Mouse (Mus musculus) ES-E14 (cell line): ENCODE data around the gene Trappc10. TPM values are rescaled to one million over a fixed set of nuclear protein-coding genes. Genes with fewer than 3 reads are reported as not detected.

Experiments
- DNase-seq: peaks from one replicate; pipeline ENCODE4 v3.0.0-alpha.2; 2013; ENCODE audit warnings: low read depth, low spot score
- H3K27ac ChIP-seq: 2 replicates; pipeline ENCODE4 v1.5.1; 2012; ENCODE audit warnings: low read depth, mild to moderate bottlenecking, low read length, moderate library complexity, mixed read lengths; ENCODE audit not compliant: poor library complexity, insufficient read depth, severe bottlenecking
- H3K36me3 ChIP-seq: 2 replicates; pipeline ENCODE4 v1.6.1; 2012; ENCODE audit warnings: mild to moderate bottlenecking, low read length, moderate library complexity, mixed read lengths; ENCODE audit not compliant: control insufficient read depth, poor library complexity, insufficient read depth, severe bottlenecking
- H3K4me1 ChIP-seq, 2 experiments: fragments of 150-350 bp in 1 of 2; sonication (generic) in 1 of 2; 2 replicates each; pipeline ENCODE4 v1.6.1; 2012; ENCODE audit warnings: low read length in 2 of 2, mild to moderate bottlenecking in 1 of 2, mixed read lengths in 1 of 2; ENCODE audit not compliant: control insufficient read depth in 2 of 2, insufficient read depth in 2 of 2, poor library complexity in 1 of 2
- H3K4me3 ChIP-seq, 2 experiments: fragments of 150-350 bp in 1 of 2; sonication (generic) in 1 of 2; 2 replicates each; pipeline ENCODE4 v1.5.1; 2012; ENCODE audit warnings: low read length in 2 of 2, low read depth in 1 of 2, mild to moderate bottlenecking in 1 of 2, mixed read lengths in 1 of 2; ENCODE audit not compliant: insufficient read depth in 1 of 2, poor library complexity in 1 of 2, severe bottlenecking in 1 of 2
- H3K9ac ChIP-seq: 2 replicates; pipeline ENCODE4 v1.6.1; 2012; ENCODE audit warnings: low read depth, mild to moderate bottlenecking, low read length, mixed read lengths; ENCODE audit not compliant: poor library complexity, insufficient read depth, severe bottlenecking
- H3K9me3 ChIP-seq: fragments of 150-350 bp; sonication (generic); 2 replicates; pipeline ENCODE4 v1.6.1; 2012; ENCODE audit warnings: low read depth, mild to moderate bottlenecking, low read length; ENCODE audit not compliant: control insufficient read depth, insufficient read depth
- CHD2 ChIP-seq: IDR thresholded peaks from 2 replicates; pipeline ENCODE4 v1.6.1; 2014; ENCODE audit warnings: mild to moderate bottlenecking, low read depth, low read length, inconsistent platforms
- HCFC1 ChIP-seq: IDR thresholded peaks from 2 replicates; pipeline ENCODE4 v1.6.1; 2012; ENCODE audit warnings: low read length, inconsistent platforms, borderline replicate concordance; ENCODE audit not compliant: insufficient read depth
- MAFK ChIP-seq: IDR thresholded peaks from 2 replicates; pipeline ENCODE4 v1.6.1; 2014; ENCODE audit warnings: mild to moderate bottlenecking, low read depth, low read length, inconsistent platforms; ENCODE audit not compliant: insufficient read depth
- ZC3H11A ChIP-seq: IDR thresholded peaks from 2 replicates; pipeline ENCODE4 v1.6.1; 2012; ENCODE audit warnings: low read depth, mild to moderate bottlenecking, inconsistent platforms, low read length, borderline replicate concordance
- ZNF384 ChIP-seq: IDR thresholded peaks from 2 replicates; pipeline ENCODE4 v1.6.1; 2012; ENCODE audit warnings: low read depth, low read length, inconsistent platforms
- in situ Hi-C, 2 experiments: fragments of 600-800 bp; cut with MboI; formaldehyde crosslinking; loops; one replicate each; pipeline ENCODE4 v1.15.1; 2025; ENCODE audit warnings: low sequenced_read_pairs in 2 of 2, inconsistent platforms in 1 of 2; ENCODE audit not compliant: unreplicated experiment in 2 of 2
- total RNA-seq: library from RNA; depleted of rRNA; stranded (reverse); fragments of 300-350 nt; gene quantifications from 2 replicates; pipeline ENCODE4 v1.2.3, GENCODE M21; 2012

The Trappc10 gene
- total RNA-seq, 1 experiment, result 26.1 TPM

DNA sequence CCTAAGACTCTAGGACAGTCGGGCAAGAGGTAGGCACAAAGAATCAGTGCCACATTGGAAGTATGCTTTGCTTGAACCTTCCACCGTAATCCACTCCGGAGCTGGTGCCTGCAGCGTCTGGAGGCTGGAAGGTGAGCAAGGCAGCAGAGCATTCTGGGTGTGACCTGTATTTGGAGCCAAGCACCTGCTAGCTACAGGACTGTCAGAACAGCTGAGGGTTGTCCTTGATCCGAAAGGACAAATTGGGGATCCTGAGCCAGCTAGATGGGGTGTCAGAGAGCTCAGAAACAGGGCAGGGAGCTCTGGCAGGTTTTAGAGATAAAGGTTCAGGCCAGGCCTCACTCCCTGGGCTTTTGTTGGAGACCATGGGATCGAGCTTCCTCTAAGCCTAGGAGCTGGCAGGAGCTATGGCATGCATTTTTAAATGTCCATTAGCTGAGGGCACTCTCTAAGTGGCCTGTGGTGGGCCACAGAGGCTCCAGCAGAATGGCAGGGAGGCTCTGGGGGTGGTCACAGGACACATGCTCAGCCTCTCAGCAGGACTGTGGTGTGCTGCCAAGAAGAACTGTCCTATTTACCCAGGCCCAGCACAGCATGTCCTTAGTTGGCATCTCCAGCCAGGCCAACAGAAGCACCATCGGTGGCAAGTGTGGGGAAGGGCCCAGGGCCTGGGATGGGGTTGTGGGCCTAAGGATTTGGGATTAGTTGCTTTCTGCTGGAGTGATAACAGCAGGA lies 16.6 kb upstream of the Trappc10 start:
- peak overlapping the region; percentile 11; the same call in 1 of the 2 replicates for H3K9ac ChIP-seq
- H3K27ac ChIP-seq, result peak overlapping the region; percentile 7; the same call in 1 of the 2 replicates
- peaks cover 6 to 21% of the 10 kb centered on the region in 2 experiments for H3K4me1 ChIP-seq

GRCm38 (mm10) chr10:78260322-78260721 lies 15.9 kb upstream of the Trappc10 start:
- Histone ChIP-seq H3K36me3 (no peaks in the 10 kb centered on the region), H3K27ac (peak overlapping the region; percentile 82), H3K9me3 (no peaks in the 10 kb centered on the region), H3K4me3 (peak overlapping the region; percentile 13 to 54), H3K4me1 (peaks cover 6 to 25% of the 10 kb centered on the region in 2 experiments), H3K9ac (peak overlapping the region; percentile 65)
- TF ChIP-seq HCFC1 (no peak), ZC3H11A (no peak), CHD2 (0 out of 2 replicates have a peak, but pooled peaks have one; percentile 33)
- in situ Hi-C loops, result no loop called here
- peak; percentile 27 for DNase-seq

More for the DNA sequence above, 16.6 kb upstream of the Trappc10 start:
- no peak for DNase-seq
- no peak for TF ChIP-seq MAFK
- TF ChIP-seq HCFC1, result no peak
- TF ChIP-seq ZNF384, result no peak
- no peak for TF ChIP-seq ZC3H11A
- no peak for TF ChIP-seq CHD2
- H3K9me3 ChIP-seq, result no peaks in the 10 kb centered on the region
- no peaks in the 10 kb centered on the region for H3K36me3 ChIP-seq
- in situ Hi-C loops, result no loop called here
- peak overlapping the region; percentile 13; a peak in 2 of 4 replicates for H3K4me3 ChIP-seq

- in situ Hi-C loops, result no loop called here
- no peak for TF ChIP-seq MAFK
- TF ChIP-seq ZNF384, result no peak
- TF ChIP-seq ZC3H11A, result no peak
- TF ChIP-seq HCFC1, result no peak
- TF ChIP-seq CHD2, result no peak
- H3K9me3 ChIP-seq, result no peaks in the 10 kb centered on the region
- peak overlapping the region; percentile 65; the same call in 1 of the 2 replicates for H3K9ac ChIP-seq
- peak overlapping the region; percentile 13 to 54; a peak in 3 of 4 replicates for H3K4me3 ChIP-seq
- H3K4me1 ChIP-seq, result peaks cover 6 to 26% of the 10 kb centered on the region in 2 experiments
- peak; percentile 50 for DNase-seq
- H3K27ac ChIP-seq, result peak overlapping the region; percentile 82
- H3K36me3 ChIP-seq, result no peaks in the 10 kb centered on the region
Measured at GRCm38 (mm10) chr10:78259702-78260101, 15.3 kb upstream of the Trappc10 start.

GRCm38 (mm10) chr10:78259230-78259629 lies 14.8 kb upstream of the Trappc10 start:
- peak overlapping the region; percentile 82 for H3K27ac ChIP-seq
- 0 out of 4 replicates have a peak overlapping the region, but pooled peaks of 1 of the 2 experiments have one; percentile 54 for H3K4me3 ChIP-seq
- no peaks in the 10 kb centered on the region for H3K9me3 ChIP-seq
- TF ChIP-seq ZNF384 (no peak), MAFK (no peak), HCFC1 (no peak), ZC3H11A (no peak), CHD2 (no peak)
- H3K9ac ChIP-seq, result no peak overlapping the region; the same call in 1 of the 2 replicates
- no peaks in the 10 kb centered on the region for H3K36me3 ChIP-seq
- peaks cover 6 to 26% of the 10 kb centered on the region in 2 experiments for H3K4me1 ChIP-seq
- DNase-seq, result no peak
- in situ Hi-C loops, result no loop called here
